Mouse (Mus musculus): ENCODE measurements around the gene Gm13283. TPM values are rescaled to one million over a fixed set of nuclear protein-coding genes. Genes with fewer than 3 reads are reported as not detected.

Gene Gm13283
- polyA plus RNA-seq (2015; fragmentation: Illumina TruSeq; extraction: RNeasy Lipid Tissue Mini Kit (QIAGEN cat#74804); ENCODE audit: insufficient read depth, low read depth, low replicate concordance): not detected

DNA sequence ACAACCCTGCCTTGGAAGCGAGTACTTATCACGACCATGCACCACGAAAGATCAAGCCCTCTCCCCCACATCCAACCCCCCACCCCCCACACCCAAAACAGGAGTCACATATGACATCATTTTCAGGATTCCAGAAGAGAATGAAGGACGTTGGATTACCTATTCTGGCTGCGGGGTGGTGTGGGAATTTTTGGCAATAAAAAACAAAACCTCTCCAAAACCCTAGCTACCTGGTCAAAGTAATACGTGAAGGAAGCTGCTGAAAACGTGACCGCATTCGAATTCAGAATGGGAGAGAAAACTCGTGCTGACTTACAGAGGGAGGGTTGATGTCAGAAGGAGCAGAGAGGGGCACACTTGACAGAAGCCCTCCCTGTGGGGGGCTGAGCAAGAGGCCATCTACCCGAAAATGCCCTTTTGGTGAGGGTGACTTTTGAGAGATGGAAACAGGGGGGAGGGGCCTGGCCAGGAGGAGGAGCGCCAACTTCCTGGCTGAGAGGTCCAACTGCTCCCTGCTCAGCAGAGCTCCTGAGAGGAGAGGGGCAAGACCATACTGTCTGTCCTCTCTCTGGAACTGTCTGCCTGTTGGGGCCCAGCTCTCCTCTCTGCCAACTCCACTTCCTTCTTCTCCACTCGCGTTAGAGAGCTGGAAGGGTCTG, at the start of gene Gm13283:
Gm13283 (plus strand) TSS at position 510 of the 659 bp plus-strand sequence.

DNA sequence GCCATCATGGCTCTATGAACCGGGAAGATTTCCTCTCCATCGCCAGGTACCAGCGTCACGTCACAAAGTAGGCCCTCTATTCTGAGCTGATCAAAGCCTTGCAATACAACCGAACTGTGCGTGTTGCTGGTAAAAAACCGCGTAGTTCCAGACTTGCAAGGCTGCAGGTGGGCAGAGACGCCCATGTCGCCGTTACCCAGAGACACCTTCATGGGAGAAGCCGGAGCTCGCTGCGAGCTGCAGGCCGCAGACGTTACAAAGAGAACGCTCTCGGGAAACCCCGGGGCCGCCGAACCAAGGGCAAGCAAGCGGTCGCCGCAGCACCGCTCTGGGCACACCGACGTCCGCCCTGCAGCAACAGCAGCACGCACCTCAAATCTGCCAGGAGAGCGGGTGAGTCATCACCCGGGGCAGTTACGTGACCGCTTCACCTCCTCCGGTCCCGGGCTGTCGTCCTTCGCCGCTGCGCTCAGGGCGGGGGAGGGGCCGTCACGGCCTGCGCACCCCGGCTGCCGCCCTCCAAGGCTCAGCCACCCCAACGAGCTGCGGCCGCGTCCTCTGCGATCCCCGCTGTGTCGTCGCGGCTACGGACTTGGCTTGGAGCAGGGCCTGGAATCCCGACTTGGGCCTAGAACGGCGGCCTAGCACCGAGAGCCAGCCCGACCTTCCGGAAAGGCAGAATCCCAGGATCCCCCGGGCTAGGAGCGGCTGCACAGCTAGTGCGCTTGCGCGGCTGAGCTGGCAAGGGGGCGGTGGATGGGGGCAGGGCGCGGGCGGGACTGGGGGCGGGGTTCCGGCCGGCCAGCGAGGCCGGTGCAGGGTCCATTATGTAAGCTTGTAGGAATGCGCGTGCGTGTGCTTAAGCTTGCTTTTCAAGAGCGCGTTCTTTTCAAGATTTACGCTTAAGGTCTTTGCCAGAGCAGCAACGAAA, 37.9 kb upstream of the Gm13283 start, which contains the start of the genes Gm26566 and Klhl9:
Gm26566 (plus strand) TSS at position 15 of the 931 bp plus-strand sequence.
Klhl9 (minus strand) TSS at position 675 of the 931 bp plus-strand sequence.

DNA sequence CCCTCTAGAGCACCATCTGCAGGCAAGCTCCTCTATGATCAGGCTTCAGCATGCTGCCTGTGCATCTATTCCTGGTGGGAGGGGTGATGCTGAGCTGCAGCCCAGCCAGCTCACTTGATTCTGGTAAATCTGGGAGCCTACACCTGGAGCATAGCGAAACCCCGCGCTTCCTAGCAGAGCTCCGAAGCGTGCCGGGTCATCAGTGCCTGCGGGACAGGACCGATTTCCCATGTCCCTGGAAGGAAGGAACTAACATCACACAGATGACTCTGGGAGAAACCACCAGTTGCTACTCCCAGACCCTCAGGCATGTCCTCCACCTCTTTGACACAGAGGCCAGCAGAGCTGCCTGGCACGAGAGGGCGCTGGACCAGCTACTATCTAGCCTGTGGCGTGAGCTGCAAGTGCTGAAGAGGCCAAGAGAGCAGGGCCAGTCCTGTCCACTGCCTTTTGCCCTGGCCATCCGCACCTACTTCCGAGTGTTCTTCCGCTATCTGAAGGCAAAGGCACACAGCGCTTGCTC, 5.0 kb upstream of the Gm13283 start, which contains the start of gene Gm13271:
Gm13271 (plus strand) TSS at position 51 of the 523 bp plus-strand sequence.

DNA sequence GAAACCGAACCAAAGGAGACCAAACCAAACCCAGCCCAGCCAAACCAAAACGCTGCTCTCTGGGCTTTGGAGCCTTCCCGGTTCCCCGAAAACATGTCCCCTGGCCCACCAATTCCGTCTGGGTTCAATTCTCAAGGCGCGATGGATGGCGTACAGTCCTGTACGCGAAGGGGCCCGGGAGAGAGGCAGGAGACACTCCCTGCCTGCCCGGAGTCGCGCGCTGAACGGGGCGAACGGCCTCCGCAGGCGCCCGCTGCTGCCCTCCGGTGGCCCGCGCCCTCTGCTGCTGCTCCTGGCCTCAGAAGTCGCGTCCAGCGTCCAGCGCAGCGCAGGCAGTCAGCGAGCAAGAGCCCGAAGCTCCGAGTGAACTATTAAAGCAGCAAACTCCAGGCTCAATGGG, 13.6 kb downstream of the Gm13283 start, which contains the start of gene Gm13290:
Gm13290 (plus strand) TSS at position 301 of the 400 bp plus-strand sequence.

DNA sequence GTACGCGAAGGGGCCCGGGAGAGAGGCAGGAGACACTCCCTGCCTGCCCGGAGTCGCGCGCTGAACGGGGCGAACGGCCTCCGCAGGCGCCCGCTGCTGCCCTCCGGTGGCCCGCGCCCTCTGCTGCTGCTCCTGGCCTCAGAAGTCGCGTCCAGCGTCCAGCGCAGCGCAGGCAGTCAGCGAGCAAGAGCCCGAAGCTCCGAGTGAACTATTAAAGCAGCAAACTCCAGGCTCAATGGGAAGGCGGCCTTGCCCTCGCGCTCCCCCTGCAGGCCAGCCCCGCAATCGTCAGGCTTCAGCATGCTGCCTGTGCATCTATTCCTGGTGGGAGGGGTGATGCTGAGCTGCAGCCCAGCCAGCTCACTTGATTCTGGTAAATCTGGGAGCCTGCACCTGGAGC, 16.7 kb downstream of the Gm13283 start, which contains the start of gene Gm13289:
Gm13289 (plus strand) TSS at position 301 of the 400 bp plus-strand sequence.

DNA sequence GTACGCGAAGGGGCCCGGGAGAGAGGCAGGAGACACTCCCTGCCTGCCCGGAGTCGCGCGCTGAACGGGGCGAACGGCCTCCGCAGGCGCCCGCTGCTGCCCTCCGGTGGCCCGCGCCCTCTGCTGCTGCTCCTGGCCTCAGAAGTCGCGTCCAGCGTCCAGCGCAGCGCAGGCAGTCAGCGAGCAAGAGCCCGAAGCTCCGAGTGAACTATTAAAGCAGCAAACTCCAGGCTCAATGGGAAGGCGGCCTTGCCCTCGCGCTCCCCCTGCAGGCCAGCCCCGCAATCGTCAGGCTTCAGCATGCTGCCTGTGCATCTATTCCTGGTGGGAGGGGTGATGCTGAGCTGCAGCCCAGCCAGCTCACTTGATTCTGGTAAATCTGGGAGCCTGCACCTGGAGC, 19.6 kb downstream of the Gm13283 start, which contains the start of gene Gm13272:
Gm13272 (plus strand) TSS at position 301 of the 400 bp plus-strand sequence.

DNA sequence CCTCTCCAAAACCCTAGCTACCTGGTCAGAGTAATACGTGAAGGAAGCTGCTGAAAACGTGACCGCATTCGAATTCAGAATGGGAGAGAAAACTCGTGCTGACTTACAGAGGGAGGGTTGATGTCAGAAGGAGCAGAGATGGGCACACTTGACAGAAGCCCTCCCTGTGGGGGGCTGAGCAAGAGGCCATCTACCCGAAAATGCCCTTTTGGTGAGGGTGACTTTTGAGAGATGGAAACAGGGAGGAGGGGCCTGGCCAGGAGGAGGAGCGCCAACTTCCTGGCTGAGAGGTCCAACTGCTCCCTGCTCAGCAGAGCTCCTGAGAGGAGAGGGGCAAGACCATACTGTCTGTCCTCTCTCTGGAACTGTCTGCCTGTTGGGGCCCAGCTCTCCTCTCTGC, 21.9 kb downstream of the Gm13283 start, which contains the start of gene Ifnz:
Ifnz (plus strand) TSS at position 301 of the 400 bp plus-strand sequence.

DNA sequence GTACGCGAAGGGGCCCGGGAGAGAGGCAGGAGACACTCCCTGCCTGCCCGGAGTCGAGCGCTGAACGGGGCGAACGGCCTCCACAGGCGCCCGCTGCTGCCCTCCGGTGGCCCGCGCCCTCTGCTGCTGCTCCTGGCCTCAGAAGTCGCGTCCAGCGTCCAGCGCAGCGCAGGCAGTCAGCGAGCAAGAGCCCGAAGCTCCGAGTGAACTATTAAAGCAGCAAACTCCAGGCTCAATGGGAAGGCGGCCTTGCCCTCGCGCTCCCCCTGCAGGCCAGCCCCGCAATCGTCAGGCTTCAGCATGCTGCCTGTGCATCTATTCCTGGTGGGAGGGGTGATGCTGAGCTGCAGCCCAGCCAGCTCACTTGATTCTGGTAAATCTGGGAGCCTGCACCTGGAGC, 25.5 kb downstream of the Gm13283 start, which contains the start of gene Gm13276:
Gm13276 (plus strand) TSS at position 301 of the 400 bp plus-strand sequence.

DNA sequence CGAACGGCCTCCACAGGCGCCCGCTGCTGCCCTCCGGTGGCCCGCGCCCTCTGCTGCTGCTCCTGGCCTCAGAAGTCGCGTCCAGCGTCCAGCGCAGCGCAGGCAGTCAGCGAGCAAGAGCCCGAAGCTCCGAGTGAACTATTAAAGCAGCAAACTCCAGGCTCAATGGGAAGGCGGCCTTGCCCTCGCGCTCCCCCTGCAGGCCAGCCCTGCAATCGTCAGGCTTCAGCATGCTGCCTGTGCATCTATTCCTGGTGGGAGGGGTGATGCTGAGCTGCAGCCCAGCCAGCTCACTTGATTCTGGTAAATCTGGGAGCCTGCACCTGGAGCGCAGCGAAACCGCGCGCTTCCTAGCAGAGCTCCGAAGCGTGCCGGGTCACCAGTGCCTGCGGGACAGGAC, 28.5 kb downstream of the Gm13283 start, which contains the start of gene Gm13277:
Gm13277 (plus strand) TSS at position 231 of the 400 bp plus-strand sequence.

DNA sequence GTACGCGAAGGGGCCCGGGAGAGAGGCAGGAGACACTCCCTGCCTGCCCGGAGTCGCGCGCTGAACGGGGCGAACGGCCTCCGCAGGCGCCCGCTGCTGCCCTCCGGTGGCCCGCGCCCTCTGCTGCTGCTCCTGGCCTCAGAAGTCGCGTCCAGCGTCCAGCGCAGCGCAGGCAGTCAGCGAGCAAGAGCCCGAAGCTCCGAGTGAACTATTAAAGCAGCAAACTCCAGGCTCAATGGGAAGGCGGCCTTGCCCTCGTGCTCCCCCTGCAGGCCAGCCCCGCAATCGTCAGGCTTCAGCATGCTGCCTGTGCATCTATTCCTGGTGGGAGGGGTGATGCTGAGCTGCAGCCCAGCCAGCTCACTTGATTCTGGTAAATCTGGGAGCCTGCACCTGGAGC, 31.3 kb downstream of the Gm13283 start, which contains the start of gene Gm13278:
Gm13278 (plus strand) TSS at position 301 of the 400 bp plus-strand sequence.

DNA sequence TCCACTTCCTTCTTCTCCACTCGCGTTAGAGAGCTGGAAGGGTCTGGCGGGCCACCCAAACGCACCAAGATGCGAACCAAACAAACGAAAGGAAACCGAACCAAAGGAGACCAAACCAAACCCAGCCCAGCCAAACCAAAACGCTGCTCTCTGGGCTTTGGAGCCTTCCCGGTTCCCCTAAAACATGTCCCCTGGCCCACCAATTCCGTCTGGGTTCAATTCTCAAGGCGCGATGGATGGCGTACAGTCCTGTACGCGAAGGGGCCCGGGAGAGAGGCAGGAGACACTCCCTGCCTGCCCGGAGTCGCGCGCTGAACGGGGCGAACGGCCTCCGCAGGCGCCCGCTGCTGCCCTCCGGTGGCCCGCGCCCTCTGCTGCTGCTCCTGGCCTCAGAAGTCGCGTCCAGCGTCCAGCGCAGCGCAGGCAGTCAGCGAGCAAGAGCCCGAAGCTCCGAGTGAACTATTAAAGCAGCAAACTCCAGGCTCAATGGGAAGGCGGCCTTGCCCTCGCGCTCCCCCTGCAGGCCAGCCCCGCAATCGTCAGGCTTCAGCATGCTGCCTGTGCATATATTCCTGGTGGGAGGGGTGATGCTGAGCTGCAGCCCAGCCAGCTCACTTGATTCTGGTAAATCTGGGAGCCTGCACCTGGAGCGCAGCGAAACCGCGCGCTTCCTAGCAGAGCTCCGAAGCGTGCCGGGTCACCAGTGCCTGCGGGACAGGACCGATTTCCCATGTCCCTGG, 34.2 kb downstream of the Gm13283 start, which contains the start of gene Gm13275:
Gm13275 (plus strand) TSS at position 552 of the 740 bp plus-strand sequence.

DNA sequence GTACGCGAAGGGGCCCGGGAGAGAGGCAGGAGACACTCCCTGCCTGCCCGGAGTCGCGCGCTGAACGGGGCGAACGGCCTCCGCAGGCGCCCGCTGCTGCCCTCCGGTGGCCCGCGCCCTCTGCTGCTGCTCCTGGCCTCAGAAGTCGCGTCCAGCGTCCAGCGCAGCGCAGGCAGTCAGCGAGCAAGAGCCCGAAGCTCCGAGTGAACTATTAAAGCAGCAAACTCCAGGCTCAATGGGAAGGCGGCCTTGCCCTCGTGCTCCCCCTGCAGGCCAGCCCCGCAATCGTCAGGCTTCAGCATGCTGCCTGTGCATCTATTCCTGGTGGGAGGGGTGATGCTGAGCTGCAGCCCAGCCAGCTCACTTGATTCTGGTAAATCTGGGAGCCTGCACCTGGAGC, 37.2 kb downstream of the Gm13283 start, which contains the start of gene Gm13279:
Gm13279 (plus strand) TSS at position 301 of the 400 bp plus-strand sequence.

DNA sequence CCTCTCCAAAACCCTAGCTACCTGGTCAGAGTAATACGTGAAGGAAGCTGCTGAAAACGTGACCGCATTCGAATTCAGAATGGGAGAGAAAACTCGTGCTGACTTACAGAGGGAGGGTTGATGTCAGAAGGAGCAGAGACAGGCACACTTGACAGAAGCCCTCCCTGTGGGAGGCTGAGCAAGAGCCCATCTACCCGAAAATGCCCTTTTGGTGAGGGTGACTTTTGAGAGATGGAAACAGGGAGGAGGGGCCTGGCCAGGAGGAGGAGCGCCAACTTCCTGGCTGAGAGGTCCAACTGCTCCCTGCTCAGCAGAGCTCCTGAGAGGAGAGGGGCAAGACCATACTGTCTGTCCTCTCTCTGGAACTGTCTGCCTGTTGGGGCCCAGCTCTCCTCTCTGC, 39.4 kb downstream of the Gm13283 start, which contains the start of gene Gm13285:
Gm13285 (plus strand) TSS at position 301 of the 400 bp plus-strand sequence.

DNA sequence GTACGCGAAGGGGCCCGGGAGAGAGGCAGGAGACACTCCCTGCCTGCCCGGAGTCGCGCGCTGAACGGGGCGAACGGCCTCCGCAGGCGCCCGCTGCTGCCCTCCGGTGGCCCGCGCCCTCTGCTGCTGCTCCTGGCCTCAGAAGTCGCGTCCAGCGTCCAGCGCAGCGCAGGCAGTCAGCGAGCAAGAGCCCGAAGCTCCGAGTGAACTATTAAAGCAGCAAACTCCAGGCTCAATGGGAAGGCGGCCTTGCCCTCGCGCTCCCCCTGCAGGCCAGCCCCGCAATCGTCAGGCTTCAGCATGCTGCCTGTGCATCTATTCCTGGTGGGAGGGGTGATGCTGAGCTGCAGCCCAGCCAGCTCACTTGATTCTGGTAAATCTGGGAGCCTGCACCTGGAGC, 43.0 kb downstream of the Gm13283 start, which contains the start of gene Gm13287:
Gm13287 (plus strand) TSS at position 301 of the 400 bp plus-strand sequence.

DNA sequence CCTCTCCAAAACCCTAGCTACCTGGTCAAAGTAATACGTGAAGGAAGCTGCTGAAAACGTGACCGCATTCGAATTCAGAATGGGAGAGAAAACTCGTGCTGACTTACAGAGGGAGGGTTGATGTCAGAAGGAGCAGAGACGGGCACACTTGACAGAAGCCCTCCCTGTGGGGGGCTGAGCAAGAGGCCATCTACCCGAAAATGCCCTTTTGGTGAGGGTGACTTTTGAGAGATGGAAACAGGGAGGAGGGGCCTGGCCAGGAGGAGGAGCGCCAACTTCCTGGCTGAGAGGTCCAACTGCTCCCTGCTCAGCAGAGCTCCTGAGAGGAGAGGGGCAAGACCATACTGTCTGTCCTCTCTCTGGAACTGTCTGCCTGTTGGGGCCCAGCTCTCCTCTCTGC, 45.3 kb downstream of the Gm13283 start, which contains the start of gene Gm13288:
Gm13288 (plus strand) TSS at position 301 of the 400 bp plus-strand sequence.

Other genes starting within 250 kb of the Gm13283 start
- not detected for gene Ifnb1, start 237.3 kb upstream of the Gm13283 start, polyA plus RNA-seq (2015; fragmentation: Illumina TruSeq; extraction: RNeasy Lipid Tissue Mini Kit (QIAGEN cat#74804); ENCODE audit: insufficient read depth, low read depth, low replicate concordance)
- not detected for gene Ifna15, start 201.9 kb upstream of the Gm13283 start, polyA plus RNA-seq (2015; fragmentation: Illumina TruSeq; extraction: RNeasy Lipid Tissue Mini Kit (QIAGEN cat#74804); ENCODE audit: insufficient read depth, low read depth, low replicate concordance)
- gene Ifna14, start 188.3 kb upstream of the Gm13283 start, polyA plus RNA-seq (2015; fragmentation: Illumina TruSeq; extraction: RNeasy Lipid Tissue Mini Kit (QIAGEN cat#74804); ENCODE audit: insufficient read depth, low read depth, low replicate concordance): not detected
- gene Ifna9, start 167.7 kb upstream of the Gm13283 start, polyA plus RNA-seq (2015; fragmentation: Illumina TruSeq; extraction: RNeasy Lipid Tissue Mini Kit (QIAGEN cat#74804); ENCODE audit: insufficient read depth, low read depth, low replicate concordance): not detected
- gene Ifna12, start 156.7 kb upstream of the Gm13283 start, polyA plus RNA-seq (2015; fragmentation: Illumina TruSeq; extraction: RNeasy Lipid Tissue Mini Kit (QIAGEN cat#74804); ENCODE audit: insufficient read depth, low read depth, low replicate concordance): not detected
- not detected for gene C87499, start 125.7 kb upstream of the Gm13283 start, polyA plus RNA-seq (2015; fragmentation: Illumina TruSeq; extraction: RNeasy Lipid Tissue Mini Kit (QIAGEN cat#74804); ENCODE audit: insufficient read depth, low read depth, low replicate concordance)
- gene Ifna13, start 115.7 kb upstream of the Gm13283 start, polyA plus RNA-seq (2015; fragmentation: Illumina TruSeq; extraction: RNeasy Lipid Tissue Mini Kit (QIAGEN cat#74804); ENCODE audit: insufficient read depth, low read depth, low replicate concordance): not detected
- gene Ifna16, start 83.2 kb upstream of the Gm13283 start, polyA plus RNA-seq (2015; fragmentation: Illumina TruSeq; extraction: RNeasy Lipid Tissue Mini Kit (QIAGEN cat#74804); ENCODE audit: insufficient read depth, low read depth, low replicate concordance): not detected
- gene Ifna2, start 76.2 kb upstream of the Gm13283 start, polyA plus RNA-seq (2015; fragmentation: Illumina TruSeq; extraction: RNeasy Lipid Tissue Mini Kit (QIAGEN cat#74804); ENCODE audit: insufficient read depth, low read depth, low replicate concordance): not detected
- not detected for gene Ifnab, start 68.8 kb upstream of the Gm13283 start, polyA plus RNA-seq (2015; fragmentation: Illumina TruSeq; extraction: RNeasy Lipid Tissue Mini Kit (QIAGEN cat#74804); ENCODE audit: insufficient read depth, low read depth, low replicate concordance)
- not detected for gene Gm26566, start 38.3 kb upstream of the Gm13283 start, polyA plus RNA-seq (2015; fragmentation: Illumina TruSeq; extraction: RNeasy Lipid Tissue Mini Kit (QIAGEN cat#74804); ENCODE audit: insufficient read depth, low read depth, low replicate concordance)
- gene Klhl9, start 37.7 kb upstream of the Gm13283 start, polyA plus RNA-seq (2015; fragmentation: Illumina TruSeq; extraction: RNeasy Lipid Tissue Mini Kit (QIAGEN cat#74804); ENCODE audit: insufficient read depth, low read depth, low replicate concordance): 7.4 TPM
- not detected for gene Gm13271, start 5.3 kb upstream of the Gm13283 start, polyA plus RNA-seq (2015; fragmentation: Illumina TruSeq; extraction: RNeasy Lipid Tissue Mini Kit (QIAGEN cat#74804); ENCODE audit: insufficient read depth, low read depth, low replicate concordance)
- gene Gm13290, start 13.7 kb downstream of the Gm13283 start, polyA plus RNA-seq (2015; fragmentation: Illumina TruSeq; extraction: RNeasy Lipid Tissue Mini Kit (QIAGEN cat#74804); ENCODE audit: insufficient read depth, low read depth, low replicate concordance): not detected
- gene Gm13289, start 16.8 kb downstream of the Gm13283 start, polyA plus RNA-seq (2015; fragmentation: Illumina TruSeq; extraction: RNeasy Lipid Tissue Mini Kit (QIAGEN cat#74804); ENCODE audit: insufficient read depth, low read depth, low replicate concordance): not detected
- gene Gm13272, start 19.7 kb downstream of the Gm13283 start, polyA plus RNA-seq (2015; fragmentation: Illumina TruSeq; extraction: RNeasy Lipid Tissue Mini Kit (QIAGEN cat#74804); ENCODE audit: insufficient read depth, low read depth, low replicate concordance): not detected
- not detected for gene Ifnz, start 22.0 kb downstream of the Gm13283 start, polyA plus RNA-seq (2015; fragmentation: Illumina TruSeq; extraction: RNeasy Lipid Tissue Mini Kit (QIAGEN cat#74804); ENCODE audit: insufficient read depth, low read depth, low replicate concordance)
- not detected for gene Gm13276, start 25.6 kb downstream of the Gm13283 start, polyA plus RNA-seq (2015; fragmentation: Illumina TruSeq; extraction: RNeasy Lipid Tissue Mini Kit (QIAGEN cat#74804); ENCODE audit: insufficient read depth, low read depth, low replicate concordance)
- gene Gm13277, start 28.5 kb downstream of the Gm13283 start, polyA plus RNA-seq (2015; fragmentation: Illumina TruSeq; extraction: RNeasy Lipid Tissue Mini Kit (QIAGEN cat#74804); ENCODE audit: insufficient read depth, low read depth, low replicate concordance): not detected
- gene Gm13278, start 31.4 kb downstream of the Gm13283 start, polyA plus RNA-seq (2015; fragmentation: Illumina TruSeq; extraction: RNeasy Lipid Tissue Mini Kit (QIAGEN cat#74804); ENCODE audit: insufficient read depth, low read depth, low replicate concordance): not detected
- not detected for gene Gm13275, start 34.4 kb downstream of the Gm13283 start, polyA plus RNA-seq (2015; fragmentation: Illumina TruSeq; extraction: RNeasy Lipid Tissue Mini Kit (QIAGEN cat#74804); ENCODE audit: insufficient read depth, low read depth, low replicate concordance)
- gene Gm13279, start 37.3 kb downstream of the Gm13283 start, polyA plus RNA-seq (2015; fragmentation: Illumina TruSeq; extraction: RNeasy Lipid Tissue Mini Kit (QIAGEN cat#74804); ENCODE audit: insufficient read depth, low read depth, low replicate concordance): not detected
- not detected for gene Gm13285, start 39.5 kb downstream of the Gm13283 start, polyA plus RNA-seq (2015; fragmentation: Illumina TruSeq; extraction: RNeasy Lipid Tissue Mini Kit (QIAGEN cat#74804); ENCODE audit: insufficient read depth, low read depth, low replicate concordance)
- gene Gm13287, start 43.1 kb downstream of the Gm13283 start, polyA plus RNA-seq (2015; fragmentation: Illumina TruSeq; extraction: RNeasy Lipid Tissue Mini Kit (QIAGEN cat#74804); ENCODE audit: insufficient read depth, low read depth, low replicate concordance): not detected
- not detected for gene Gm13288, start 45.4 kb downstream of the Gm13283 start, polyA plus RNA-seq (2015; fragmentation: Illumina TruSeq; extraction: RNeasy Lipid Tissue Mini Kit (QIAGEN cat#74804); ENCODE audit: insufficient read depth, low read depth, low replicate concordance)
- gene Ifna7, start 56.1 kb downstream of the Gm13283 start, polyA plus RNA-seq (2015; fragmentation: Illumina TruSeq; extraction: RNeasy Lipid Tissue Mini Kit (QIAGEN cat#74804); ENCODE audit: insufficient read depth, low read depth, low replicate concordance): not detected
- not detected for gene Ifna11, start 59.8 kb downstream of the Gm13283 start, polyA plus RNA-seq (2015; fragmentation: Illumina TruSeq; extraction: RNeasy Lipid Tissue Mini Kit (QIAGEN cat#74804); ENCODE audit: insufficient read depth, low read depth, low replicate concordance)
- gene Ifna6, start 67.3 kb downstream of the Gm13283 start, polyA plus RNA-seq (2015; fragmentation: Illumina TruSeq; extraction: RNeasy Lipid Tissue Mini Kit (QIAGEN cat#74804); ENCODE audit: insufficient read depth, low read depth, low replicate concordance): not detected
- not detected for gene Ifna5, start 75.4 kb downstream of the Gm13283 start, polyA plus RNA-seq (2015; fragmentation: Illumina TruSeq; extraction: RNeasy Lipid Tissue Mini Kit (QIAGEN cat#74804); ENCODE audit: insufficient read depth, low read depth, low replicate concordance)
- gene Ifna4, start 81.7 kb downstream of the Gm13283 start, polyA plus RNA-seq (2015; fragmentation: Illumina TruSeq; extraction: RNeasy Lipid Tissue Mini Kit (QIAGEN cat#74804); ENCODE audit: insufficient read depth, low read depth, low replicate concordance): not detected
- gene Ifna1, start 90.0 kb downstream of the Gm13283 start, polyA plus RNA-seq (2015; fragmentation: Illumina TruSeq; extraction: RNeasy Lipid Tissue Mini Kit (QIAGEN cat#74804); ENCODE audit: insufficient read depth, low read depth, low replicate concordance): not detected
- not detected for gene Ifne, start 120.1 kb downstream of the Gm13283 start, polyA plus RNA-seq (2015; fragmentation: Illumina TruSeq; extraction: RNeasy Lipid Tissue Mini Kit (QIAGEN cat#74804); ENCODE audit: insufficient read depth, low read depth, low replicate concordance)